Mouse (Mus musculus): ENCODE results near the gene Tenm2. TPM values are rescaled to one million over a fixed set of nuclear protein-coding genes. Genes with fewer than 3 reads are reported as not detected.

Gene Tenm2
- polyA plus RNA-seq, 1 experiment from 2014 or later: 3.2 TPM

- Histone ChIP-seq H3K36me3 (ENCODE audit: control insufficient read depth, insufficient read depth, low read length) (no peaks in the 10 kb centered on the region), H3K4me2 (ENCODE audit: low read depth) (no peak overlapping the region), H3K4me3 (ENCODE audit: low read depth, low read length) (no peak overlapping the region), H3K9me3 (ENCODE audit: control insufficient read depth, low read length) (no peaks in the 10 kb centered on the region), H3K27me3 (ENCODE audit: control insufficient read depth, insufficient read depth, low read length) (no peaks in the 10 kb centered on the region), H3K9ac (ENCODE audit: low read length) (no peak overlapping the region), H3K4me1 (ENCODE audit: control insufficient read depth, insufficient read depth, low read length) (0 out of 2 replicates have a peak, but pooled peaks cover 4% of the 10 kb centered on the region), H3K27ac (ENCODE audit: low read depth, low read length) (no peak overlapping the region)
- 24% methylated on average over 9 of the region's 9 CpGs for WGBS
- DNase-seq (ENCODE audit: low spot score) (no peak), ATAC-seq (ENCODE audit: insufficient read depth, low FRiP score, low TSS enrichment) (no peak)
These were observed 1082.8 kb downstream of the Tenm2 start for GRCm38 (mm10) chr11:36153011-36153410.

GRCm38 (mm10) chr11:36152226-36152625, 1083.5 kb downstream of the Tenm2 start:
- DNase-seq (ENCODE audit: low spot score): peak; percentile 52
- ATAC-seq (ENCODE audit: insufficient read depth, low FRiP score, low TSS enrichment): peak; percentile 58

GRCm38 (mm10) chr11:36149092-36149491, 1086.7 kb downstream of the Tenm2 start:
- Histone ChIP-seq H3K27ac (ENCODE audit: low read depth, low read length) (no peak overlapping the region), H3K9me3 (ENCODE audit: control insufficient read depth, low read length) (no peaks in the 10 kb centered on the region), H3K4me2 (ENCODE audit: low read depth) (no peak overlapping the region), H3K36me3 (ENCODE audit: control insufficient read depth, insufficient read depth, low read length) (no peaks in the 10 kb centered on the region), H3K27me3 (ENCODE audit: control insufficient read depth, insufficient read depth, low read length) (no peaks in the 10 kb centered on the region), H3K4me1 (ENCODE audit: control insufficient read depth, insufficient read depth, low read length) (0 out of 2 replicates have a peak, but pooled peaks cover 4% of the 10 kb centered on the region), H3K9ac (ENCODE audit: low read length) (no peak overlapping the region), H3K4me3 (ENCODE audit: low read depth, low read length) (no peak overlapping the region)
- no peak for ATAC-seq (ENCODE audit: insufficient read depth, low FRiP score, low TSS enrichment)
- WGBS: 83% methylated on average over 3 of the region's 3 CpGs
- DNase-seq (ENCODE audit: low spot score): no peak

More at GRCm38 (mm10) chr11:36152226-36152625, 1083.5 kb downstream of the Tenm2 start:
- no peak overlapping the region for H3K27ac ChIP-seq (ENCODE audit: low read depth, low read length)
- 20% methylated on average over 6 of the region's 6 CpGs for WGBS
- no peak overlapping the region for H3K9ac ChIP-seq (ENCODE audit: low read length)
- H3K4me3 ChIP-seq (ENCODE audit: low read depth, low read length): no peak overlapping the region
- H3K27me3 ChIP-seq (ENCODE audit: control insufficient read depth, insufficient read depth, low read length): no peaks in the 10 kb centered on the region
- no peaks in the 10 kb centered on the region for H3K9me3 ChIP-seq (ENCODE audit: control insufficient read depth, low read length)
- H3K4me2 ChIP-seq (ENCODE audit: low read depth): no peak overlapping the region
- no peaks in the 10 kb centered on the region for H3K36me3 ChIP-seq (ENCODE audit: control insufficient read depth, insufficient read depth, low read length)
- H3K4me1 ChIP-seq (ENCODE audit: control insufficient read depth, insufficient read depth, low read length): 0 out of 2 replicates have a peak, but pooled peaks cover 4% of the 10 kb centered on the region

GRCm38 (mm10) chr11:36145057-36145456, 1090.7 kb downstream of the Tenm2 start:
- DNase-seq (ENCODE audit: low spot score) (no peak), ATAC-seq (ENCODE audit: insufficient read depth, low FRiP score, low TSS enrichment) (no peak)
- H3K36me3 ChIP-seq (ENCODE audit: control insufficient read depth, insufficient read depth, low read length): no peaks in the 10 kb centered on the region
- no peak overlapping the region; the same call in 1 of the 2 replicates for H3K27ac ChIP-seq (ENCODE audit: low read depth, low read length)
- H3K9ac ChIP-seq (ENCODE audit: low read length): no peak overlapping the region
- WGBS: 76% methylated on average over 12 of the region's 12 CpGs
- H3K27me3 ChIP-seq (ENCODE audit: control insufficient read depth, insufficient read depth, low read length): no peaks in the 10 kb centered on the region
- no peak overlapping the region for H3K4me2 ChIP-seq (ENCODE audit: low read depth)
- H3K9me3 ChIP-seq (ENCODE audit: control insufficient read depth, low read length): no peaks in the 10 kb centered on the region
- H3K4me3 ChIP-seq (ENCODE audit: low read depth, low read length): no peak overlapping the region
- H3K4me1 ChIP-seq (ENCODE audit: control insufficient read depth, insufficient read depth, low read length): no peaks in the 10 kb centered on the region

GRCm38 (mm10) chr11:36140411-36140810, 1095.4 kb downstream of the Tenm2 start:
- ATAC-seq (ENCODE audit: insufficient read depth, low FRiP score, low TSS enrichment): no peak
- no peaks in the 10 kb centered on the region for H3K27me3 ChIP-seq (ENCODE audit: control insufficient read depth, insufficient read depth, low read length)
- WGBS: 80% methylated on average over 10 of the region's 10 CpGs

GRCm38 (mm10) chr11:36139521-36139920, 1096.2 kb downstream of the Tenm2 start:
- no peak overlapping the region for H3K4me3 ChIP-seq (ENCODE audit: low read depth, low read length)
- H3K27me3 ChIP-seq (ENCODE audit: control insufficient read depth, insufficient read depth, low read length): no peaks in the 10 kb centered on the region
- H3K36me3 ChIP-seq (ENCODE audit: control insufficient read depth, insufficient read depth, low read length): no peaks in the 10 kb centered on the region
- DNase-seq (ENCODE audit: low spot score): no peak
- 0 out of 2 replicates have a peak, but pooled peaks cover 5% of the 10 kb centered on the region for H3K4me1 ChIP-seq (ENCODE audit: control insufficient read depth, insufficient read depth, low read length)
- no peak overlapping the region for H3K4me2 ChIP-seq (ENCODE audit: low read depth)
- no peaks in the 10 kb centered on the region for H3K9me3 ChIP-seq (ENCODE audit: control insufficient read depth, low read length)
- ATAC-seq (ENCODE audit: insufficient read depth, low FRiP score, low TSS enrichment): no peak
- 58% methylated on average over 16 of the region's 16 CpGs for WGBS
- no peak overlapping the region for H3K9ac ChIP-seq (ENCODE audit: low read length)
- no peak overlapping the region for H3K27ac ChIP-seq (ENCODE audit: low read depth, low read length)

More at GRCm38 (mm10) chr11:36140411-36140810, 1095.4 kb downstream of the Tenm2 start:
- H3K27ac ChIP-seq (ENCODE audit: low read depth, low read length): no peak overlapping the region
- H3K9ac ChIP-seq (ENCODE audit: low read length): no peak overlapping the region
- H3K36me3 ChIP-seq (ENCODE audit: control insufficient read depth, insufficient read depth, low read length): no peaks in the 10 kb centered on the region
- no peak for DNase-seq (ENCODE audit: low spot score)
- H3K9me3 ChIP-seq (ENCODE audit: control insufficient read depth, low read length): no peaks in the 10 kb centered on the region
- H3K4me2 ChIP-seq (ENCODE audit: low read depth): no peak overlapping the region
- H3K4me3 ChIP-seq (ENCODE audit: low read depth, low read length): no peak overlapping the region
- H3K4me1 ChIP-seq (ENCODE audit: control insufficient read depth, insufficient read depth, low read length): no peaks in the 10 kb centered on the region

GRCm38 (mm10) chr11:36137840-36138239, 1097.9 kb downstream of the Tenm2 start:
- Histone ChIP-seq H3K27ac (ENCODE audit: low read depth, low read length) (no peak overlapping the region), H3K27me3 (ENCODE audit: control insufficient read depth, insufficient read depth, low read length) (no peaks in the 10 kb centered on the region), H3K4me3 (ENCODE audit: low read depth, low read length) (no peak overlapping the region), H3K9ac (ENCODE audit: low read length) (no peak overlapping the region), H3K4me1 (ENCODE audit: control insufficient read depth, insufficient read depth, low read length) (0 out of 2 replicates have a peak, but pooled peaks cover 5% of the 10 kb centered on the region), H3K4me2 (ENCODE audit: low read depth) (no peak overlapping the region), H3K9me3 (ENCODE audit: control insufficient read depth, low read length) (no peaks in the 10 kb centered on the region), H3K36me3 (ENCODE audit: control insufficient read depth, insufficient read depth, low read length) (no peaks in the 10 kb centered on the region)
- ATAC-seq (ENCODE audit: insufficient read depth, low FRiP score, low TSS enrichment): peak; percentile 53; the same call in 1 of the 2 replicates
- 31% methylated on average over 4 of the region's 4 CpGs for WGBS
- DNase-seq (ENCODE audit: low spot score): no peak

- no peak overlapping the region for H3K27ac ChIP-seq (ENCODE audit: low read depth, low read length)
- no peak overlapping the region for H3K9ac ChIP-seq (ENCODE audit: low read length)
- H3K4me2 ChIP-seq (ENCODE audit: low read depth): no peak overlapping the region
- no peaks in the 10 kb centered on the region for H3K36me3 ChIP-seq (ENCODE audit: control insufficient read depth, insufficient read depth, low read length)
- 74% methylated on average over 6 of the region's 6 CpGs for WGBS
- H3K9me3 ChIP-seq (ENCODE audit: control insufficient read depth, low read length): no peaks in the 10 kb centered on the region
- no peak for ATAC-seq (ENCODE audit: insufficient read depth, low FRiP score, low TSS enrichment)
- H3K4me1 ChIP-seq (ENCODE audit: control insufficient read depth, insufficient read depth, low read length): 0 out of 2 replicates have a peak, but pooled peaks cover 5% of the 10 kb centered on the region
- no peak for DNase-seq (ENCODE audit: low spot score)
- H3K27me3 ChIP-seq (ENCODE audit: control insufficient read depth, insufficient read depth, low read length): no peaks in the 10 kb centered on the region
- H3K4me3 ChIP-seq (ENCODE audit: low read depth, low read length): no peak overlapping the region
These were observed 1098.5 kb downstream of the Tenm2 start for GRCm38 (mm10) chr11:36137276-36137675.

- DNase-seq (ENCODE audit: low spot score) (no peak), ATAC-seq (ENCODE audit: insufficient read depth, low FRiP score, low TSS enrichment) (no peak)
- H3K4me3 ChIP-seq (ENCODE audit: low read depth, low read length): no peak overlapping the region
- no peak overlapping the region for H3K27ac ChIP-seq (ENCODE audit: low read depth, low read length)
- H3K9ac ChIP-seq (ENCODE audit: low read length): no peak overlapping the region
- H3K9me3 ChIP-seq (ENCODE audit: control insufficient read depth, low read length): no peaks in the 10 kb centered on the region
- H3K4me1 ChIP-seq (ENCODE audit: control insufficient read depth, insufficient read depth, low read length): 0 out of 2 replicates have a peak, but pooled peaks cover 5% of the 10 kb centered on the region
- no peaks in the 10 kb centered on the region for H3K36me3 ChIP-seq (ENCODE audit: control insufficient read depth, insufficient read depth, low read length)
- no peaks in the 10 kb centered on the region for H3K27me3 ChIP-seq (ENCODE audit: control insufficient read depth, insufficient read depth, low read length)
- WGBS: 31% methylated on average over 9 of the region's 9 CpGs
- no peak overlapping the region for H3K4me2 ChIP-seq (ENCODE audit: low read depth)
These were observed 1101.1 kb downstream of the Tenm2 start for GRCm38 (mm10) chr11:36134645-36135044.
